Mouse (Mus musculus) spleen, adult 12 weeks (tissue): ENCODE data around the gene Tspan13.

Experiments
- DNase-seq: peaks from one replicate; pipeline ENCODE4 v3.0.0; 2022; ENCODE audit warnings: low spot score

Gene Tspan13

GRCm38 (mm10) chr12:35977633-35978246 is 64.6 kb downstream of the Tspan13 start:
- no peak for DNase-seq

GRCm38 (mm10) chr12:35975898-35976297 is 66.4 kb downstream of the Tspan13 start:
- no peak for DNase-seq

GRCm38 (mm10) chr12:35966768-35967141 is 75.5 kb downstream of the Tspan13 start:
- no peak for DNase-seq

GRCm38 (mm10) chr12:35966098-35966767 is 76.1 kb downstream of the Tspan13 start:
- DNase-seq: no peak
